Mouse (Mus musculus): ENCODE measurements around the gene Ankrd37.

The Ankrd37 gene

GRCm38 (mm10) chr8:45975126-45975836 lies 30.2 kb downstream of the Ankrd37 start, which contains the start of the genes 1700029J07Rik and Ufsp2:
Gene 1700029J07Rik (minus strand): TSS chr8:45975252.
Gene Ufsp2 (plus strand): TSS chr8:45975528.
- DNase-seq (ENCODE audit: low read depth, low spot score), result peak; percentile 87

- DNase-seq (ENCODE audit: low read depth, low spot score), result no peak
Measured at GRCm38 (mm10) chr8:45973988-45974505, 31.5 kb downstream of the Ankrd37 start.

- DNase-seq (ENCODE audit: low read depth, low spot score), result no peak
Measured at GRCm38 (mm10) chr8:45970894-45971293, 34.6 kb downstream of the Ankrd37 start.

GRCm38 (mm10) chr8:45950622-45951021 lies 54.9 kb downstream of the Ankrd37 start:
- peak; percentile 20 for DNase-seq (ENCODE audit: low read depth, low spot score)
